Mouse (Mus musculus) CD4-positive helper T cell, adult 2 months (primary cell): ENCODE results near the gene 1810010H24Rik.
"Not testable (repeated sequence)": the region's sequence is repeated elsewhere in the genome, so short reads cannot be mapped to it uniquely, and the experiment has no call there.

Source experiments
- DNase-seq: peaks from one replicate; pipeline ENCODE4 v3.0.0-alpha.2; 2012; ENCODE audit warnings: low read depth, missing footprints, low spot score

The 1810010H24Rik gene

DNA sequence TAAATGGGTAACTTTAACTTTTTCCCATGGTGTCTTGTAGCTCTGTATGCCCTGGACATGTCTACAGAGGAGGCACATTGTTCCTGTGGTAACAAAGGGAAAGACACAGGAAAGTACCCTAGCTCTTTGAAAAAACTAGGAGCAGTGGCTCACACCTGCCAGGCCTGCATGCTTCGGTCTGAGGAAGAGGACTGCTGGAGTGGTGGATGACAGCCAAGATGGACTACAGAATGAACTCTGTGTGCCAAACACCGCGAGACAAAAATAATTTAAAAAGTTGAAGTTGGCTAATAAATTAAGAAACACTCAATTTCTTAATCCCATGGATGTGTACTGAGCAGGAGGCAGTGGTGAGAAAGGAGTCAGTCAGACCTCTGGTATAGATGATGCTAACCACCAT is 15.9 kb downstream of the 1810010H24Rik start:
- DNase-seq = no peak

GRCm38 (mm10) chr11:107043361-107043760 is 17.9 kb downstream of the 1810010H24Rik start:
- no peak for DNase-seq

DNA sequence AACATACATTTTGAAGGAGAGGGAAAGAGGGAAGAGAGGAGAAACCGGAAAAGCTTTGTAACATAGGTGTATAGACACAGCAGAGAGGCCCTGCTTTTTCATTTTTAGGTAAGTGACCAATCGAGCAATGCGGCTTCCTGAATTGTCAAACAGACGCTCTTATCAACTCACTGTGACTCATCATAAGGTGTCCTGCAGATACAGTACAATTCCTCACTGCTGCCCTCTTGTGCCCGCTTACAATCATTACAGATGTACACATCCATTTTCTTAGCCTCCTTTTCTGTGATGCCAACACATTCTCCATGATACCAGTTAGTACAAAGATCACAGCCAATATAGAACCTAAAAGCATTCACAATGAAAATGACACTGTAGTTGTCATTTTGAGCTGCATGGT is 18.8 kb downstream of the 1810010H24Rik start:
- peak; percentile 76 for DNase-seq

DNA sequence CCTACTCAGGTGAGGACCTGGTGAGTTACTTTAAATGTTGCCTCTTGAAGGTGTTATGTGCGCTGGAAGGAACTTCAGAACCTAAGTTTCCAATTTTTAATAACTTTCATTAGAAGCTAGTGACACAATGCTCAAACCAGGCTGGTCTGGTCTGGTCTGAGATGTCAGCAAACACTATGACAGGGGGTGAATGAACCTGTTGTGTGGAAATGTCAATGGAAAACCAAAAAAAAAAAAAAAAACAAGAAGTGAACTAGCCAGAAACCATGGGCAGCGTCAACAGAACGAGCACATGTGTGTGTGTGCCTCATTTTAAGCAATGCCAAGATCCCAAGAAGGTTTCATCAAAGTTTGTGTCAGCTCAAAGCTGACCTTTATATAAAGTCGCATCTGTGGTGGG is 20.1 kb downstream of the 1810010H24Rik start:
- DNase-seq = no peak

DNA sequence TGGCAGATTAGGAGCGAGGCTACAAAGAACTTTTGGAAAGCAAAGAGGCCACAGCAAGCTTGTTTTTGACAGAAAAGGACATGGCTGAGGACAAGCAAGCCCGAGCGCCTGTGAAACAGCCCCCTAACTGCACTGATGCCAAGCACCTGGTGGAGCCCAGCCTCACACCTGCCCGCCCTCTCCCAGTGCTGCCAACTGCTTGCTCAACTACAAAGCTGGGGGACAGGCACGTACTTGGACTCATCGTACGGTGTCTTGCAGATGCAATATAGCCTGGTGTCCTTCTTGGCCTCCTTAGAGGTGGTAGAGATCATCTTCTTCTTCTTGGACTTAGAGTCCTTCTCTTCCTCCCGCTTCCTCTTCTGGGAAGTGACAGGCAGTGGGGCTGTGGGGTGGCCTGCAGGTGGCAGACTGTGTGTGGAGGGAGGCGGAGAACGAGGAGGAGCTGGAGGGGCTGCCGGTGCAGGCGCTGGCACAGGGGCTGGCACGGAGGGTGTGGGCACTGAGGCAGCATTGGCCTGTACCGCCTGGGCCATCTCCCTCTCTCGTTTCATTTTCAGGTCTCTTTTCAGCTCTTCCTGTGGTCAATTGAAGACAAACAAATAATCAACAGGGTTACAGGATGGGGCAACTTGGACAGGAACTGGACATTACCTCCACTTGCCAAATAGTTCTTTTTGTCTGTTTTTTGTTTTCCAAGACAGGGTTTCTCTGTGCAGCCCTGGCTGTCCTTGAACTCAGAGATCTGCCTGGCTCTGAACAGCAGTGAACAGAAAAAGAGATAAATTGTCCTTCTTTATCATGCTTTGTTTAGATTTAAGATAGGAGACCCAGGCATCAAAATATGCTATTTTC is 21.5 kb downstream of the 1810010H24Rik start:
- no peak for DNase-seq

DNA sequence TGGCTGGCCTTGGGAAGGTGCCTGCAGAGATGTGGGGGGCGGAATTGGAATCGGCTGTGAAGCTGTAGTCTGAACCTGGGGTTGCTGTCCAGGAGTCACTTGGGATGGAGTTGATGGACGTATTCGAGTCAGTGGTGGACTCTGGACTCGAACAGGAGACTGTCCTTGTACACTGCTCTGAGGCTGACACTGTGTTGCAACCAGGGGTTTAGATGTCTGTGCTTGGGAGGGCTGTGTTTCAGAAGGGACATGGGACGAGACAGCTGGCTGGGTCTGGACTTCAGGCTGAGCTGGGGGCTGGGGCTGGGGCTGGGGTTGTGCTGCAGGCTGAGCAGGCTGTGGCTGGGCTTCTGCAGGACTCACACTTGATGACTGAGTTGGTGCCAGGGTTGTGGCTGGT is 29.4 kb downstream of the 1810010H24Rik start:
- DNase-seq = no peak

DNA sequence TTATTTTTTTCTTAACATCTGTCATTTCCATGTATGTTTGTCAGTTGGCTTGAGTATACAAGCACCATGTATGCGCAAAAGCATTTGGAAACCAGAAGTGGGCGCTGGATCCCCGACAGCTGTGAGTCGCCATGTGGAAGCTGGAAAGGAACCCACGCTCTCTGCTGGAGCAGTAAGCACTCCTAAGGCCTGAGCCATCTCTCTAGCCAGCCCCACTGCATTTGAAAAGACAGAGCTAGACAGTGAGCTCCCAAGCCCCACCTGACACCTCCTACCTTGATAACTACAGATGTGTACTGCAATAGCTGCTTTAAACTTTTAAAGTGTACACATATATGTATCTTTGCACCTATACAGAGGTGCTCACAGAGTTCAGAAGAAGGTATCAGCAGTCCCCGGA is 31.9 kb downstream of the 1810010H24Rik start:
- DNase-seq = no peak

DNA sequence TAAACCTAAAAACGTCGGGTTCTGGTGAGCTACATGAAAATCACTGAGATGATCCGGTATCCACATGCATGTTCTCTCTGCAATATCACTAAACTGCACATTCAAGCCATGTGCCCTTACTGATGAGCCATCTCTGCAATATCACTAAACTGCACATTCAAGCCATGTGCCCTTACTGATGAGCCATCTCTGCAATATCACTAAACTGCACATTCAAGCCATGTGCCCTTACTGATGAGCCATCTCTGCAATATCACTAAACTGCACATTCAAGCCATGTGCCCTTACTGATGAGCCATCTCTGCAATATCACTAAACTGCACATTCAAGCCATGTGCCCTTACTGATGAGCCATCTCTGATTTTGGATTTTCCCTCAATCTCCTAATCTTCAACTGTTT is 34.2 kb downstream of the 1810010H24Rik start:
- not testable (repeated sequence) for DNase-seq

- no peak for DNase-seq
Observed at GRCm38 (mm10) chr11:107060941-107061340, 35.5 kb downstream of the 1810010H24Rik start.

DNA sequence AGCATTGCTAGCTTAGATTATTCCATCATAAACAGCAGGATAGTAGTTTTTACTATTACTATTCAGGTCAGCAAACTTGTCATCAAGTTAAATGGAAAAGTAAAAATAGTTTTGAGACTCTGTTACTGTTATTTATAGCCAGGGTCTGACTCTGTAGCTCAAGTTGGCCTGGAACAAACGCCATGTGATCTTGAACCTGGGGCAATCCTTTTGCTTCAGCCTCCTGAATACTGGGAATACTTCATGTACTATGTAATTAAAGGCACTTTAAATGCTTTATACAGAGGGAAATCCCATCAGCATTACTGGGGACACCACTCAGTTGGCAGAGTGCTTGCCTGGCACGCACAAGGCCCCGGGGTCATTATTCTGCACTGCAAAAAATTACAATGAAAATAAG is 37.6 kb downstream of the 1810010H24Rik start:
- no peak for DNase-seq

DNA sequence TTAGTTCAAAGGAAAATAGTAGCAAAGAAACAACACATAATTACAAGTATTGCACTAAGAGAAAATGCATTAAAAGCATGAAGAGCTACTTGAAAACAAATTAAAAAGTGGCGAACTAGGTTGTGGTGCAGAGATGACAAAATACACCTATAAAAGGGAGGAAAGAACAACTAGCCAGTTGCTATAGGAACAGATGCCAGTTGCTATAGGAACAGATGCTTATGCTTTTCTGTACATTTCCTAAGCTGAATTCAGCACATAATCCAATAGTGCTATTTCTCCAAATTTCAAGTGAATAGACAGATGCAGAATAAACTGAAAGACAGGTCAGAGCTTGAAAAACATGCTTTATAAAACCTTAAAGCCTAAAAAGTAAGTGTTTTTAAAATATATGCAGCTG is 39.1 kb downstream of the 1810010H24Rik start:
- DNase-seq = no peak

GRCm38 (mm10) chr11:107065216-107065785 is 39.8 kb downstream of the 1810010H24Rik start:
- no peak for DNase-seq
